Mouse (Mus musculus) liver, postnatal 0 days (tissue): ENCODE measurements around the gene BC025920. TPM values are rescaled to one million over a fixed set of nuclear protein-coding genes. Genes with fewer than 3 reads are reported as not detected.

Experiments used
- ATAC-seq: fragments of 200-750 bp; cut with Nextera tagmentation; 2 replicates; pipeline ENCODE4 v1.8.0; 2017; ENCODE audit warnings: mild to moderate bottlenecking, moderate library complexity
- DNase-seq: peaks from one replicate; pipeline ENCODE4 v3.0.0-alpha.2; 2016
- H3K27ac ChIP-seq: fragments of 300-500 bp; sonication (generic); 2 replicates; pipeline ENCODE4 v1.5.1; 2014; ENCODE audit warnings: antibody characterized with exemption, moderate library complexity, mild to moderate bottlenecking, low read depth
- H3K27me3 ChIP-seq: fragments of 300-500 bp; sonication (generic); 2 replicates; pipeline ENCODE4 v1.6.1; 2014; ENCODE audit warnings: low read length, control low read depth, mixed read lengths; ENCODE audit not compliant: insufficient read depth
- H3K36me3 ChIP-seq: fragments of 300-500 bp; sonication (generic); replicated peaks from 2 replicates; pipeline ENCODE4 v1.6.1; 2014; ENCODE audit warnings: mild to moderate bottlenecking, control low read depth, low read length, moderate library complexity, mixed read lengths; ENCODE audit not compliant: insufficient read depth
- H3K4me1 ChIP-seq: fragments of 300-500 bp; sonication (generic); 2 replicates; pipeline ENCODE4 v1.6.1; 2014; ENCODE audit warnings: antibody characterized with exemption, mild to moderate bottlenecking, control low read depth; ENCODE audit not compliant: insufficient read depth
- H3K4me2 ChIP-seq: fragments of 300-500 bp; sonication (generic); 2 replicates; pipeline ENCODE4 v1.6.1; 2014; ENCODE audit warnings: low read depth, mild to moderate bottlenecking, low read length, moderate library complexity, mixed read lengths
- H3K4me3 ChIP-seq: fragments of 300-500 bp; sonication (generic); 2 replicates; pipeline ENCODE4 v1.5.1; 2014; ENCODE audit warnings: low read depth, low read length
- H3K9ac ChIP-seq: fragments of 300-500 bp; sonication (generic); replicated peaks from 2 replicates; pipeline ENCODE4 v1.6.1; 2014; ENCODE audit warnings: mild to moderate bottlenecking, moderate library complexity
- H3K9me3 ChIP-seq: fragments of 300-500 bp; sonication (generic); 2 replicates; pipeline ENCODE4 v1.6.1; 2016; ENCODE audit warnings: mild to moderate bottlenecking, control low read depth, low read length, mixed read lengths
- CTCF ChIP-seq: sonication (generic); IDR thresholded peaks from 2 replicates; pipeline ENCODE4 v1.5.1; 2016; ENCODE audit warnings: antibody characterized with exemption, low read depth
- EP300 ChIP-seq: IDR thresholded peaks from 2 replicates; pipeline ENCODE4 v1.6.1; 2016; ENCODE audit warnings: antibody characterized with exemption, low read depth, mild to moderate bottlenecking
- WGBS: fragments of 180-500 bp; shearing (Covaris S2); extraction: QIAGEN DNeasy Blood & Tissue Kit; methylation state at CpG from one replicate; pipeline ENCODE4 v1.1.7; 2014; ENCODE audit not compliant: insufficient replicate concordance; 5-methylcytosine and 5-hydroxymethylcytosine counted together
- polyA plus RNA-seq: library from polyadenylated mRNA; unstranded; fragments of >200 nt; fragmentation: Nextera tagmentation; extraction: Ambion mirVana; gene quantifications from 2 replicates; pipeline ENCODE4 v1.2.1, GENCODE M21; 2015

BC025920 gene
- polyA plus RNA-seq, 1 experiment from 2014 or later, result 0.13 TPM

- TF ChIP-seq EP300 (no peak), CTCF (no peak)
- Histone ChIP-seq H3K27me3 (no peaks in the 10 kb centered on the region), H3K27ac (no peak overlapping the region), H3K4me1 (peaks cover 25% of the 10 kb centered on the region), H3K36me3 (no peaks in the 10 kb centered on the region), H3K4me2 (no peak overlapping the region), H3K9me3 (no peaks in the 10 kb centered on the region), H3K4me3 (no peak overlapping the region), H3K9ac (no peak overlapping the region)
- ATAC-seq (no peak), DNase-seq (no peak)
- WGBS, result 69% methylated on average over 5 of the region's 5 CpGs
Measured at GRCm38 (mm10) chr10:81595599-81595998, 10.5 kb upstream of the BC025920 start.

GRCm38 (mm10) chr10:81596611-81597010, 9.5 kb upstream of the BC025920 start:
- Histone ChIP-seq H3K9ac (no peak overlapping the region; the same call in 1 of the 2 replicates), H3K4me1 (peaks cover 34% of the 10 kb centered on the region), H3K4me2 (peak overlapping the region; percentile 67), H3K9me3 (no peaks in the 10 kb centered on the region), H3K27ac (no peak overlapping the region), H3K36me3 (no peaks in the 10 kb centered on the region), H3K27me3 (no peaks in the 10 kb centered on the region), H3K4me3 (peak overlapping the region; percentile 23; the same call in 1 of the 2 replicates)
- DNase-seq (no peak), ATAC-seq (no peak)
- 18% methylated on average over 10 of the region's 10 CpGs for WGBS
- no peak for TF ChIP-seq CTCF
- TF ChIP-seq EP300, result no peak

GRCm38 (mm10) chr10:81597137-81597950, 8.7 kb upstream of the BC025920 start:
- 4% methylated on average over 11 of the region's 12 CpGs for WGBS
- DNase-seq, result peak; percentile 48
- H3K9me3 ChIP-seq, result no peaks in the 10 kb centered on the region

GRCm38 (mm10) chr10:81598342-81598741, 7.7 kb upstream of the BC025920 start:
- no peak overlapping the region for H3K27ac ChIP-seq

More at GRCm38 (mm10) chr10:81597137-81597950, 8.7 kb upstream of the BC025920 start:
- no peaks in the 10 kb centered on the region for H3K27me3 ChIP-seq
- H3K4me1 ChIP-seq, result peaks cover 38% of the 10 kb centered on the region
- TF ChIP-seq EP300, result no peak
- TF ChIP-seq CTCF, result no peak
- no peak overlapping the region for H3K27ac ChIP-seq
- peak overlapping the region; percentile 67 for H3K4me2 ChIP-seq
- no peak for ATAC-seq
- H3K9ac ChIP-seq, result peak overlapping the region; percentile 19; the same call in 1 of the 2 replicates
- no peaks in the 10 kb centered on the region for H3K36me3 ChIP-seq
- H3K4me3 ChIP-seq, result peak overlapping the region; percentile 23; the same call in 1 of the 2 replicates

GRCm38 (mm10) chr10:81598871-81599270, 7.2 kb upstream of the BC025920 start:
- WGBS, result 40% methylated on average over 6 of the region's 6 CpGs
- no peak overlapping the region for H3K4me2 ChIP-seq
- no peaks in the 10 kb centered on the region for H3K27me3 ChIP-seq
- no peak for ATAC-seq
- peaks cover 42% of the 10 kb centered on the region for H3K4me1 ChIP-seq
- TF ChIP-seq EP300 (no peak), CTCF (no peak)
- no peaks in the 10 kb centered on the region for H3K9me3 ChIP-seq
- no peak overlapping the region for H3K27ac ChIP-seq
- H3K4me3 ChIP-seq, result no peak overlapping the region
- no peak for DNase-seq
- no peak overlapping the region for H3K9ac ChIP-seq
- no peaks in the 10 kb centered on the region for H3K36me3 ChIP-seq

More at GRCm38 (mm10) chr10:81598342-81598741, 7.7 kb upstream of the BC025920 start:
- TF ChIP-seq EP300 (no peak), CTCF (no peak)
- DNase-seq, result no peak
- no peak overlapping the region for H3K4me2 ChIP-seq
- H3K4me1 ChIP-seq, result peaks cover 42% of the 10 kb centered on the region
- no peaks in the 10 kb centered on the region for H3K9me3 ChIP-seq
- H3K36me3 ChIP-seq, result no peaks in the 10 kb centered on the region
- H3K4me3 ChIP-seq, result no peak overlapping the region
- H3K9ac ChIP-seq, result no peak overlapping the region
- H3K27me3 ChIP-seq, result no peaks in the 10 kb centered on the region
- WGBS, result 35% methylated on average over 3 of the region's 3 CpGs
- ATAC-seq, result no peak

GRCm38 (mm10) chr10:81599630-81600029, 6.4 kb upstream of the BC025920 start:
- H3K27me3 ChIP-seq, result no peaks in the 10 kb centered on the region
- H3K9ac ChIP-seq, result no peak overlapping the region
- DNase-seq, result no peak
- H3K4me3 ChIP-seq, result no peak overlapping the region
- no peak for TF ChIP-seq CTCF
- TF ChIP-seq EP300, result no peak
- ATAC-seq, result no peak
- H3K9me3 ChIP-seq, result no peaks in the 10 kb centered on the region
- peaks cover 45% of the 10 kb centered on the region for H3K4me1 ChIP-seq
- 56% methylated on average over 5 of the region's 5 CpGs for WGBS
- no peak overlapping the region for H3K27ac ChIP-seq
- no peak overlapping the region for H3K4me2 ChIP-seq
- no peaks in the 10 kb centered on the region for H3K36me3 ChIP-seq
